Mouse (Mus musculus): ENCODE results near the gene Gpr132. TPM values are rescaled to one million over a fixed set of nuclear protein-coding genes. Genes with fewer than 3 reads are reported as not detected.

Gene Gpr132
- polyA plus RNA-seq, 1 experiment: 0.02 TPM

- Histone ChIP-seq H3K27me3 (ENCODE audit: control insufficient read depth, insufficient read depth, insufficient read length) (no peaks in the 10 kb centered on the region), H3K4me3 (no peak overlapping the region), H3K4me2 (ENCODE audit: low read depth) (no peak overlapping the region), H3ac (ENCODE audit: control insufficient read depth, insufficient read length) (no peak overlapping the region), H3K36me3 (ENCODE audit: control insufficient read depth, insufficient read depth) (no peaks in the 10 kb centered on the region), H3K79me2 (ENCODE audit: control insufficient read depth, insufficient read depth) (no peaks in the 10 kb centered on the region)
- TF ChIP-seq TCF12 (IDR thresholded peaks at IDR 0.05; ENCODE audit: insufficient read depth, poor library complexity, severe bottlenecking) (no peak), CEBPB (IDR thresholded peaks at IDR 0.05; ENCODE audit: insufficient read depth, poor library complexity, severe bottlenecking) (no peak), POLR2AphosphoS2 (IDR thresholded peaks at IDR 0.05; ENCODE audit: insufficient read length, low read depth) (peak; percentile 54), REST (IDR thresholded peaks at IDR 0.05; ENCODE audit: insufficient read depth, insufficient read length) (no peak)
Measured at GRCm38 (mm10) chr12:112903941-112904340, 35.9 kb upstream of the Gpr132 start.

- Histone ChIP-seq H3ac (ENCODE audit: control insufficient read depth, insufficient read length) (no peak overlapping the region), H3K36me3 (ENCODE audit: control insufficient read depth, insufficient read depth) (no peaks in the 10 kb centered on the region), H3K4me3 (no peak overlapping the region), H3K4me2 (ENCODE audit: low read depth) (no peak overlapping the region), H3K27me3 (ENCODE audit: control insufficient read depth, insufficient read depth, insufficient read length) (no peaks in the 10 kb centered on the region), H3K79me2 (ENCODE audit: control insufficient read depth, insufficient read depth) (no peaks in the 10 kb centered on the region)
- no peak for TF ChIP-seq POLR2A (IDR thresholded peaks at IDR 0.05; ENCODE audit: insufficient read length, low read depth)
- TF ChIP-seq TCF3 (IDR thresholded peaks at IDR 0.05; ENCODE audit: insufficient read length, low read depth): no peak
- no peak for TF ChIP-seq MAX (IDR thresholded peaks at IDR 0.05; ENCODE audit: low read depth)
- TF ChIP-seq REST (IDR thresholded peaks at IDR 0.05; ENCODE audit: insufficient read depth, insufficient read length): no peak
- no peak for TF ChIP-seq SRF (IDR thresholded peaks at IDR 0.05; ENCODE audit: control insufficient read depth, insufficient read length, low read depth)
- TF ChIP-seq MYOG (IDR thresholded peaks at IDR 0.05; ENCODE audit: control insufficient read depth in 1 of 3, insufficient read depth in 1 of 3, insufficient read length in 2 of 3, low read depth in 2 of 3): no peak
- TF ChIP-seq USF1 (IDR thresholded peaks at IDR 0.05; ENCODE audit: low read depth): no peak
- no peak for TF ChIP-seq POLR2AphosphoS2 (IDR thresholded peaks at IDR 0.05; ENCODE audit: insufficient read length, low read depth)
- no peak for TF ChIP-seq E2F4 (IDR thresholded peaks at IDR 0.05; ENCODE audit: insufficient read depth)
- TF ChIP-seq CEBPB (IDR thresholded peaks at IDR 0.05; ENCODE audit: insufficient read depth, poor library complexity, severe bottlenecking): no peak
- TF ChIP-seq TCF12 (IDR thresholded peaks at IDR 0.05; ENCODE audit: insufficient read depth, poor library complexity, severe bottlenecking): no peak
- no peak for TF ChIP-seq MYOD1 (IDR thresholded peaks at IDR 0.05; ENCODE audit: control insufficient read depth in 1 of 3, insufficient read length in 2 of 3, low read depth in 2 of 3)
Measured at GRCm38 (mm10) chr12:112900641-112901040, 32.6 kb upstream of the Gpr132 start.

- TF ChIP-seq REST (IDR thresholded peaks at IDR 0.05; ENCODE audit: insufficient read depth, insufficient read length): no peak
- no peak for TF ChIP-seq E2F4 (IDR thresholded peaks at IDR 0.05; ENCODE audit: insufficient read depth)
- no peak for TF ChIP-seq POLR2A (IDR thresholded peaks at IDR 0.05; ENCODE audit: insufficient read length, low read depth)
- no peak for TF ChIP-seq MYOG (IDR thresholded peaks at IDR 0.05; ENCODE audit: control insufficient read depth in 1 of 3, insufficient read depth in 1 of 3, insufficient read length in 2 of 3, low read depth in 2 of 3)
- TF ChIP-seq TCF3 (IDR thresholded peaks at IDR 0.05; ENCODE audit: insufficient read length, low read depth): no peak
- no peak for TF ChIP-seq USF1 (IDR thresholded peaks at IDR 0.05; ENCODE audit: low read depth)
- no peak for TF ChIP-seq SRF (IDR thresholded peaks at IDR 0.05; ENCODE audit: control insufficient read depth, insufficient read length, low read depth)
- TF ChIP-seq MAX (IDR thresholded peaks at IDR 0.05; ENCODE audit: low read depth): no peak
- no peak for TF ChIP-seq MYOD1 (IDR thresholded peaks at IDR 0.05; ENCODE audit: control insufficient read depth in 1 of 3, insufficient read length in 2 of 3, low read depth in 2 of 3)
- TF ChIP-seq POLR2AphosphoS2 (IDR thresholded peaks at IDR 0.05; ENCODE audit: insufficient read length, low read depth): no peak
- TF ChIP-seq CEBPB (IDR thresholded peaks at IDR 0.05; ENCODE audit: insufficient read depth, poor library complexity, severe bottlenecking): no peak
- TF ChIP-seq TCF12 (IDR thresholded peaks at IDR 0.05; ENCODE audit: insufficient read depth, poor library complexity, severe bottlenecking): no peak
- Histone ChIP-seq H3K4me2 (ENCODE audit: low read depth) (no peak overlapping the region), H3K4me3 (no peak overlapping the region), H3ac (ENCODE audit: control insufficient read depth, insufficient read length) (no peak overlapping the region), H3K27me3 (ENCODE audit: control insufficient read depth, insufficient read depth, insufficient read length) (no peaks in the 10 kb centered on the region), H3K36me3 (ENCODE audit: control insufficient read depth, insufficient read depth) (no peaks in the 10 kb centered on the region), H3K79me2 (ENCODE audit: control insufficient read depth, insufficient read depth) (no peaks in the 10 kb centered on the region)
Measured at GRCm38 (mm10) chr12:112898960-112899359, 30.9 kb upstream of the Gpr132 start.

GRCm38 (mm10) chr12:112898351-112898750 is 30.3 kb upstream of the Gpr132 start:
- Histone ChIP-seq H3K27me3 (ENCODE audit: control insufficient read depth, insufficient read depth, insufficient read length) (no peaks in the 10 kb centered on the region), H3K79me2 (ENCODE audit: control insufficient read depth, insufficient read depth) (no peaks in the 10 kb centered on the region), H3K4me2 (ENCODE audit: low read depth) (peak overlapping the region; percentile 77), H3K36me3 (ENCODE audit: control insufficient read depth, insufficient read depth) (no peaks in the 10 kb centered on the region), H3ac (ENCODE audit: control insufficient read depth, insufficient read length) (no peak overlapping the region), H3K4me3 (no peak overlapping the region)
- TF ChIP-seq E2F4 (IDR thresholded peaks at IDR 0.05; ENCODE audit: insufficient read depth) (no peak), MYOD1 (IDR thresholded peaks at IDR 0.05; ENCODE audit: control insufficient read depth in 1 of 3, insufficient read length in 2 of 3, low read depth in 2 of 3) (no peak), CEBPB (IDR thresholded peaks at IDR 0.05; ENCODE audit: insufficient read depth, poor library complexity, severe bottlenecking) (no peak), MYOG (IDR thresholded peaks at IDR 0.05; ENCODE audit: control insufficient read depth in 1 of 3, insufficient read depth in 1 of 3, insufficient read length in 2 of 3, low read depth in 2 of 3) (no peak), USF1 (IDR thresholded peaks at IDR 0.05; ENCODE audit: low read depth) (no peak), POLR2AphosphoS2 (IDR thresholded peaks at IDR 0.05; ENCODE audit: insufficient read length, low read depth) (no peak)

GRCm38 (mm10) chr12:112897522-112898212 is 29.6 kb upstream of the Gpr132 start:
- Histone ChIP-seq H3K4me2 (ENCODE audit: low read depth) (peak overlapping the region; percentile 77), H3K4me3 (no peak overlapping the region), H3K79me2 (ENCODE audit: control insufficient read depth, insufficient read depth) (no peaks in the 10 kb centered on the region), H3ac (ENCODE audit: control insufficient read depth, insufficient read length) (no peak overlapping the region), H3K36me3 (ENCODE audit: control insufficient read depth, insufficient read depth) (no peaks in the 10 kb centered on the region), H3K27me3 (ENCODE audit: control insufficient read depth, insufficient read depth, insufficient read length) (no peaks in the 10 kb centered on the region)
- TF ChIP-seq USF1 (IDR thresholded peaks at IDR 0.05; ENCODE audit: low read depth) (peak; percentile 1), MYOD1 (IDR thresholded peaks at IDR 0.05; ENCODE audit: control insufficient read depth in 1 of 3, insufficient read length in 2 of 3, low read depth in 2 of 3) (no peak), CEBPB (IDR thresholded peaks at IDR 0.05; ENCODE audit: insufficient read depth, poor library complexity, severe bottlenecking) (no peak), POLR2A (IDR thresholded peaks at IDR 0.05; ENCODE audit: insufficient read length, low read depth) (peak; percentile 20), E2F4 (IDR thresholded peaks at IDR 0.05; ENCODE audit: insufficient read depth) (no peak), TCF3 (IDR thresholded peaks at IDR 0.05; ENCODE audit: insufficient read length, low read depth) (no peak)

All from myocyte (in vitro differentiated cells).